23 mouse cellular contexts compared by ENCODE assay signal in the genomic region with DNA sequence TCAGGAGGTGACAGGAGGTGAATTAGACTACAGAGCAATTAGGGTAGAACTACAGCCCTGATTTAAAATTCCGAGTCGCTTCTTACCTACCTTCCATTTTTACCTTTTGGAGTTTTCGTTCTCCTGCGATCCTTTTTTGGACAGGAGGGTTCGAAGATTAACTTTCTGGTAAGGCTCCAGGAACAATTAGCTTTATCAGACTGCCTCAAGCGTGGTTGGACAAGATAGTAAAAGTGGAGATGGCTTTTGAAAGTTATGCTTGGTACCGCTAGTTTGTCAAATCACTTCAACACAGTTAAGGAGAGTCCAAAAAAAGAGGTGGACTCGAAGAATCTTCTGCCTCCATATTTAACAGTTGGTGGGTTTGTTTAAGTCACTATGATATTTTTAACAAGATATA. TPM values are rescaled to one million over a fixed set of nuclear protein-coding genes. Genes with fewer than 3 reads are reported as not detected.
DNase-seq lines count a peak whose midpoint lies in the region; ATAC-seq and TF ChIP-seq lines count a peak whose summit lies in the region.
"Had no signal": no experiment of that assay in that cellular context is flagged by ENCODE, and none has a peak within 500 bp of the region (broad histone marks: within the 10 kb centered on the region; RNA-seq: fewer than 3 reads in every experiment).

No protein-coding gene starts in this region.

- no peak overlapping the region for H3K9ac ChIP-seq in kidney, embryonic 14.5 days (ENCODE audit: low read depth, low read length)
- H3K9ac ChIP-seq in hindbrain, postnatal 0 days (replicated peaks; ENCODE audit: low read length), result no peak overlapping the region
- no peak overlapping the region for H3K9ac ChIP-seq in neural tube, embryonic 15.5 days (replicated peaks)
- H3K9ac ChIP-seq: limb, embryonic 13.5 days; liver, embryonic 15.5 days; midbrain, embryonic 13.5 days had no signal

- peak overlapping the region; percentile 2; the same call in 1 of the 2 replicates for H3K4me3 ChIP-seq in kidney, embryonic 14.5 days (ENCODE audit: low read length)
- H3K4me3 ChIP-seq in kidney, adult 2 months (ENCODE audit: insufficient read depth, low read depth, low read length), result no peak overlapping the region
- H3K4me3 ChIP-seq in brown adipose tissue, adult 24 weeks (ENCODE audit: insufficient read depth, low read depth, low read length), result peak overlapping the region; percentile 47
- H3K4me3 ChIP-seq in hindbrain, postnatal 0 days (ENCODE audit: low read length), result no peak overlapping the region
- H3K4me3 ChIP-seq in neural tube, embryonic 15.5 days (replicated peaks), result no peak overlapping the region
- H3K4me3 ChIP-seq: gastrocnemius, adult 2 months; heart, embryonic 10.5 days; limb, embryonic 13.5 days; liver, embryonic 15.5 days; midbrain, embryonic 13.5 days had no signal

- WGBS in kidney, embryonic 14.5 days, result 16% methylated on average over 8 of the region's 8 CpGs
- 53% methylated on average over 8 of the region's 8 CpGs for WGBS in kidney, adult 2 months
- WGBS in hindbrain, postnatal 0 days, result 10% methylated on average over 8 of the region's 8 CpGs
- WGBS in neural tube, embryonic 15.5 days, result 17% methylated on average over 8 of the region's 8 CpGs

- H3K9me3 ChIP-seq in kidney, embryonic 14.5 days (ENCODE audit: control insufficient read depth, low read length), result no peaks in the 10 kb centered on the region
- no peaks in the 10 kb centered on the region for H3K9me3 ChIP-seq in hindbrain, postnatal 0 days (ENCODE audit: low read length)
- no peaks in the 10 kb centered on the region for H3K9me3 ChIP-seq in neural tube, embryonic 15.5 days (replicated peaks)
- H3K9me3 ChIP-seq: G1E; heart, embryonic 10.5 days; limb, embryonic 13.5 days; liver, embryonic 15.5 days; midbrain, embryonic 13.5 days had no signal

- TF ChIP-seq POLR2A in kidney, adult 2 months (IDR thresholded peaks at IDR 0.05; ENCODE audit: low read depth, low read length), result no peak

- peaks cover 3% of the 10 kb centered on the region; the same call in 1 of the 2 replicates for H3K27me3 ChIP-seq in kidney, embryonic 14.5 days (ENCODE audit: control insufficient read depth, insufficient read depth, low read length)
- no peaks in the 10 kb centered on the region for H3K27me3 ChIP-seq in kidney, adult 2 months (replicated peaks; ENCODE audit: control insufficient read depth, insufficient read depth, low read length)
- peaks cover 97% of the 10 kb centered on the region for H3K27me3 ChIP-seq in hindbrain, postnatal 0 days (ENCODE audit: insufficient read depth, low read length)
- no peaks in the 10 kb centered on the region for H3K27me3 ChIP-seq in neural tube, embryonic 15.5 days (replicated peaks)

- H3K4me2 ChIP-seq in kidney, embryonic 14.5 days (replicated peaks; ENCODE audit: low read depth, low read length), result peak overlapping the region; percentile 31
- peak overlapping the region; percentile 23; the same call in 1 of the 2 replicates for H3K4me2 ChIP-seq in hindbrain, postnatal 0 days (ENCODE audit: low read depth, low read length)
- peak overlapping the region; percentile 27 for H3K4me2 ChIP-seq in neural tube, embryonic 15.5 days
- H3K4me2 ChIP-seq: limb, embryonic 13.5 days; liver, embryonic 15.5 days; midbrain, embryonic 13.5 days had no signal

- no peaks in the 10 kb centered on the region; the same call in 1 of the 2 replicates for H3K36me3 ChIP-seq in kidney, embryonic 14.5 days (ENCODE audit: control insufficient read depth, insufficient read depth, low read length)
- H3K36me3 ChIP-seq in kidney, adult 2 months (ENCODE audit: control insufficient read depth, insufficient read depth, low read length), result no peaks in the 10 kb centered on the region
- no peaks in the 10 kb centered on the region for H3K36me3 ChIP-seq in hindbrain, postnatal 0 days (ENCODE audit: insufficient read depth, low read length)
- no peaks in the 10 kb centered on the region for H3K36me3 ChIP-seq in neural tube, embryonic 15.5 days
- H3K36me3 ChIP-seq: heart, embryonic 10.5 days; limb, embryonic 13.5 days; liver, embryonic 15.5 days; midbrain, embryonic 13.5 days had no signal

- no peak for ATAC-seq in kidney, embryonic 14.5 days (ENCODE audit: low FRiP score, low TSS enrichment)
- ATAC-seq in hindbrain, postnatal 0 days, result no peak
- ATAC-seq in neural tube, embryonic 15.5 days (ENCODE audit: low FRiP score), result no peak
- no peak for ATAC-seq in erythroblast, adult 5-6 weeks (replicated peaks; ENCODE audit: low FRiP score, poor library complexity, severe bottlenecking)
- ATAC-seq: inflammation-experienced regulatory T-cells, adult 6 months; lung, postnatal 0 days; midbrain, embryonic 13.5 days had no signal

- peaks cover 73% of the 10 kb centered on the region for H3K4me1 ChIP-seq in kidney, embryonic 14.5 days (ENCODE audit: control insufficient read depth, insufficient read depth, low read length)
- no peaks in the 10 kb centered on the region; the same call in 1 of the 2 replicates for H3K4me1 ChIP-seq in kidney, adult 2 months (ENCODE audit: control insufficient read depth, insufficient read depth, low read length)
- peaks cover 7% of the 10 kb centered on the region; the same call in 1 of the 2 replicates for H3K4me1 ChIP-seq in brown adipose tissue, adult 24 weeks (ENCODE audit: control insufficient read depth, insufficient read depth, insufficient read length, low read length)
- no peaks in the 10 kb centered on the region for H3K4me1 ChIP-seq in hindbrain, postnatal 0 days (ENCODE audit: insufficient read depth, low read length)
- peaks cover 71% of the 10 kb centered on the region for H3K4me1 ChIP-seq in neural tube, embryonic 15.5 days
- H3K4me1 ChIP-seq: heart, embryonic 10.5 days; liver, embryonic 15.5 days; midbrain, embryonic 13.5 days had no signal

- TF ChIP-seq CTCF in kidney, adult 2 months (conservative IDR thresholded peaks at IDR 0.05; ENCODE audit: insufficient read depth, insufficient read length, low read depth, low read length), result no peak
- TF ChIP-seq CTCF in hindbrain, postnatal 0 days (IDR thresholded peaks at IDR 0.05; ENCODE audit: low read depth), result no peak

- H3K27ac ChIP-seq in kidney, embryonic 14.5 days (ENCODE audit: low read depth, low read length), result no peak overlapping the region
- H3K27ac ChIP-seq in kidney, adult 2 months (ENCODE audit: insufficient read depth, low read depth, low read length), result no peak overlapping the region
- peak overlapping the region; percentile 70 for H3K27ac ChIP-seq in brown adipose tissue, adult 24 weeks (replicated peaks; ENCODE audit: low read depth, low read length)
- H3K27ac ChIP-seq in hindbrain, postnatal 0 days, result no peak overlapping the region
- no peak overlapping the region; the same call in 1 of the 2 replicates for H3K27ac ChIP-seq in neural tube, embryonic 15.5 days (replicated peaks)
- H3K27ac ChIP-seq: gastrocnemius, adult 2 months; heart, embryonic 10.5 days; limb, embryonic 13.5 days; liver, embryonic 15.5 days; midbrain, embryonic 13.5 days had no signal

- DNase-seq in kidney, adult 2 months, result no peak
- no peak for DNase-seq in hindbrain, postnatal 0 days (ENCODE audit: low spot score)
- no peak for DNase-seq in adrenal gland, adult (ENCODE audit: inconsistent age in 2 of 2, low spot score in 1 of 2)
- DNase-seq in left cerebral cortex, adult 8-10 months (ENCODE audit: low spot score in 2 of 2), result no peak
- DNase-seq: cerebellum, adult 2 months; gastrocnemius, adult 2 months; heart, postnatal 10 days; kidney, postnatal 36 days; right cerebral cortex, adult 18-20 months; thymus, adult 2 months had no signal

RNA-seq across cellular contexts. Expression of a gene that starts 2.8 kb away (rescaled TPM):
- 7.4 and 8.6 TPM in 2 replicates for polyA plus RNA-seq in kidney, embryonic 14.5 days (2014; fragmentation: Nextera tagmentation; extraction: Ambion mirVana)
- polyA plus RNA-seq in kidney, adult 2 months (2012; rRNA removed), result 2.5 and 2.7 TPM in 2 replicates
- 9.4 and 13.7 TPM in 2 replicates for polyA plus RNA-seq in brown adipose tissue, adult 24 weeks (2012; ENCODE audit: insufficient read depth, insufficient read length, missing spikeins)
- 12.5 and 13.1 TPM in 2 replicates for total RNA-seq in hindbrain, postnatal 0 days (2014; rRNA removed)
- 33.0 and 35.4 TPM in 2 replicates for polyA plus RNA-seq in hindbrain, postnatal 0 days (2015; fragmentation: Nextera tagmentation; extraction: Ambion mirVana)
- polyA plus RNA-seq in neural tube, embryonic 15.5 days (2015; fragmentation: Nextera tagmentation; extraction: Ambion mirVana), result 26.7 and 48.6 TPM in 2 replicates
- not detected for total RNA-seq in left cerebral cortex, adult 8-10 months (2022)
- not detected in 2 replicates for total RNA-seq in erythroblast, adult 5-6 weeks (2015; ENCODE audit: low replicate concordance)
- total RNA-seq in erythroblast, adult 5-6 weeks (2017; ENCODE audit: low replicate concordance), result not detected in 2 replicates
- total RNA-seq: megakaryocyte progenitor cell, adult 5-6 weeks had no signal
- polyA plus RNA-seq: forebrain, embryonic 11.5 days; inflammation-experienced regulatory T-cells, adult 6 months had no signal

RNA-seq across cellular contexts. Expression of a gene that starts 23.5 kb away (rescaled TPM):
- polyA plus RNA-seq in kidney, embryonic 14.5 days (2014; fragmentation: Nextera tagmentation; extraction: Ambion mirVana), result 12.3 and 16.1 TPM in 2 replicates
- 24.7 and 25.4 TPM in 2 replicates for polyA plus RNA-seq in kidney, adult 2 months (2012; rRNA removed)
- polyA plus RNA-seq in brown adipose tissue, adult 24 weeks (2012; ENCODE audit: insufficient read depth, insufficient read length, missing spikeins), result 17.1 and 21.7 TPM in 2 replicates
- total RNA-seq in hindbrain, postnatal 0 days (2014; rRNA removed), result 0.43 and 1.4 TPM in 2 replicates
- polyA plus RNA-seq in hindbrain, postnatal 0 days (2015; fragmentation: Nextera tagmentation; extraction: Ambion mirVana), result 0.59 and 1.2 TPM in 2 replicates
- polyA plus RNA-seq in neural tube, embryonic 15.5 days (2015; fragmentation: Nextera tagmentation; extraction: Ambion mirVana), result 23.4 and 35.1 TPM in 2 replicates
- total RNA-seq in left cerebral cortex, adult 8-10 months (2022), result not detected
- not detected in 2 replicates for total RNA-seq in erythroblast, adult 5-6 weeks (2015; ENCODE audit: low replicate concordance)
- total RNA-seq in erythroblast, adult 5-6 weeks (2017; ENCODE audit: low replicate concordance), result not detected in 2 replicates
- total RNA-seq: megakaryocyte progenitor cell, adult 5-6 weeks had no signal
- polyA plus RNA-seq: forebrain, embryonic 11.5 days; inflammation-experienced regulatory T-cells, adult 6 months; lung, postnatal 0 days; midbrain, embryonic 13.5 days had no signal

RNA-seq across cellular contexts. Expression of a gene that starts 31.1 kb away (rescaled TPM):
- polyA plus RNA-seq in kidney, embryonic 14.5 days (2014; fragmentation: Nextera tagmentation; extraction: Ambion mirVana), result 12.6 and 13.8 TPM in 2 replicates
- polyA plus RNA-seq in kidney, adult 2 months (2012; rRNA removed), result 3.4 and 4.0 TPM in 2 replicates
- 8.9 and 9.8 TPM in 2 replicates for polyA plus RNA-seq in brown adipose tissue, adult 24 weeks (2012; ENCODE audit: insufficient read depth, insufficient read length, missing spikeins)
- total RNA-seq in hindbrain, postnatal 0 days (2014; rRNA removed), result 0.26 TPM in 1 of 2 replicates, not detected in the other
- polyA plus RNA-seq in hindbrain, postnatal 0 days (2015; fragmentation: Nextera tagmentation; extraction: Ambion mirVana), result not detected in 2 replicates
- polyA plus RNA-seq in neural tube, embryonic 15.5 days (2015; fragmentation: Nextera tagmentation; extraction: Ambion mirVana), result 56.5 and 108 TPM in 2 replicates
- not detected for total RNA-seq in left cerebral cortex, adult 8-10 months (2022)
- total RNA-seq in erythroblast, adult 5-6 weeks (2015; ENCODE audit: low replicate concordance), result not detected in 2 replicates
- not detected in 2 replicates for total RNA-seq in erythroblast, adult 5-6 weeks (2017; ENCODE audit: low replicate concordance)
- total RNA-seq: heart, postnatal 10 days; megakaryocyte progenitor cell, adult 5-6 weeks had no signal
- polyA plus RNA-seq: cerebellum, adult 2 months; forebrain, embryonic 11.5 days; lung, postnatal 0 days; midbrain, embryonic 13.5 days had no signal

RNA-seq across cellular contexts. Expression of a gene that starts 45.3 kb away (rescaled TPM):
- polyA plus RNA-seq in kidney, embryonic 14.5 days (2014; fragmentation: Nextera tagmentation; extraction: Ambion mirVana), result 10.3 and 10.7 TPM in 2 replicates
- polyA plus RNA-seq in kidney, adult 2 months (2012; rRNA removed), result 5.5 and 7.3 TPM in 2 replicates
- not detected in 2 replicates for polyA plus RNA-seq in brown adipose tissue, adult 24 weeks (2012; ENCODE audit: insufficient read depth, insufficient read length, missing spikeins)
- total RNA-seq in hindbrain, postnatal 0 days (2014; rRNA removed), result not detected in 2 replicates
- not detected in 2 replicates for polyA plus RNA-seq in hindbrain, postnatal 0 days (2015; fragmentation: Nextera tagmentation; extraction: Ambion mirVana)
- 19.7 and 30.9 TPM in 2 replicates for polyA plus RNA-seq in neural tube, embryonic 15.5 days (2015; fragmentation: Nextera tagmentation; extraction: Ambion mirVana)
- not detected for total RNA-seq in left cerebral cortex, adult 8-10 months (2022)
- total RNA-seq in erythroblast, adult 5-6 weeks (2015; ENCODE audit: low replicate concordance), result not detected in 2 replicates
- not detected in 2 replicates for total RNA-seq in erythroblast, adult 5-6 weeks (2017; ENCODE audit: low replicate concordance)
- total RNA-seq: heart, postnatal 10 days; megakaryocyte progenitor cell, adult 5-6 weeks had no signal
- polyA plus RNA-seq: cerebellum, adult 2 months; forebrain, embryonic 11.5 days; inflammation-experienced regulatory T-cells, adult 6 months; liver, embryonic 15.5 days; lung, postnatal 0 days; midbrain, embryonic 13.5 days had no signal

RNA-seq across cellular contexts. Expression of a gene that starts 54.3 kb away (rescaled TPM):
- 5.1 and 5.8 TPM in 2 replicates for polyA plus RNA-seq in kidney, embryonic 14.5 days (2014; fragmentation: Nextera tagmentation; extraction: Ambion mirVana)
- 4.0 and 4.1 TPM in 2 replicates for polyA plus RNA-seq in kidney, adult 2 months (2012; rRNA removed)
- polyA plus RNA-seq in brown adipose tissue, adult 24 weeks (2012; ENCODE audit: insufficient read depth, insufficient read length, missing spikeins), result 14.1 and 15.1 TPM in 2 replicates
- 5.4 and 8.7 TPM in 2 replicates for total RNA-seq in hindbrain, postnatal 0 days (2014; rRNA removed)
- polyA plus RNA-seq in hindbrain, postnatal 0 days (2015; fragmentation: Nextera tagmentation; extraction: Ambion mirVana), result 6.4 and 7.3 TPM in 2 replicates
- polyA plus RNA-seq in neural tube, embryonic 15.5 days (2015; fragmentation: Nextera tagmentation; extraction: Ambion mirVana), result 14.6 and 20.7 TPM in 2 replicates
- total RNA-seq in left cerebral cortex, adult 8-10 months (2022), result not detected
- total RNA-seq in erythroblast, adult 5-6 weeks (2015; ENCODE audit: low replicate concordance), result not detected in 2 replicates
- not detected in 2 replicates for total RNA-seq in erythroblast, adult 5-6 weeks (2017; ENCODE audit: low replicate concordance)
- total RNA-seq: megakaryocyte progenitor cell, adult 5-6 weeks had no signal
- polyA plus RNA-seq: forebrain, embryonic 11.5 days; inflammation-experienced regulatory T-cells, adult 6 months; lung, postnatal 0 days had no signal

Comparison
In these comparisons a context has a peak if more than half of its experiments do, and no peak if none do; other contexts are left out.
1. H3K4me3 ChIP-seq: peak in kidney, embryonic 14.5 days (single experiment) and brown adipose tissue, adult 24 weeks (single experiment); none in kidney, adult 2 months (single experiment), hindbrain, postnatal 0 days (single experiment) and neural tube, embryonic 15.5 days (single experiment).
2. Peak in every context shown above with its lines, with median percentiles within 50 percentile points of each other: H3K4me2 ChIP-seq.